Mouse (Mus musculus) G1E (cell line): ENCODE measurements at regions not wholly inside any gene's neighbourhood (a gene's known extent, or its start where the extent isn't known, plus 50 kb on each side); places are given as distances from the start of the nearest gene placed in this dataset.

Source experiments
- ATAC-seq: 2 replicates; pipeline ENCODE4 v1.8.0; 2016; ENCODE audit warnings: mild to moderate bottlenecking; ENCODE audit not compliant: insufficient number of reproducible peaks, poor library complexity, low FRiP score, severe bottlenecking; ENCODE audit errors: extremely low read depth
- DNase-seq: peaks from one replicate; pipeline ENCODE4 v3.0.0; 2012; ENCODE audit warnings: low spot score
- H3K27me3 ChIP-seq: 2 replicates; pipeline ENCODE4 v1.6.1; 2012; ENCODE audit warnings: mild to moderate bottlenecking, low read length, inconsistent platforms; ENCODE audit not compliant: insufficient read depth
- H3K36me3 ChIP-seq: replicated peaks from 2 replicates; pipeline ENCODE3; 2012; ENCODE audit warnings: mild to moderate bottlenecking, inconsistent platforms
- H3K4me1 ChIP-seq: 2 replicates; pipeline ENCODE4 v1.6.1; 2012; ENCODE audit warnings: low read depth, low read length, inconsistent platforms, mixed read lengths; ENCODE audit not compliant: insufficient read depth
- H3K4me3 ChIP-seq: 2 replicates; pipeline ENCODE4 v1.5.1; 2012; ENCODE audit warnings: low read depth, mild to moderate bottlenecking, inconsistent platforms, low read length, moderate library complexity, mixed read lengths
- H3K9me3 ChIP-seq: replicated peaks from 2 replicates; pipeline ENCODE4 v1.6.1; 2012; ENCODE audit warnings: inconsistent platforms
- CTCF ChIP-seq: IDR thresholded peaks from 2 replicates; pipeline ENCODE4 v1.5.1; 2012; ENCODE audit warnings: low read depth, low read length, inconsistent platforms, mixed read lengths
- GATA1 ChIP-seq: IDR thresholded peaks from 2 replicates; pipeline ENCODE4 v1.6.1; 2012; ENCODE audit warnings: borderline replicate concordance, low read length, inconsistent platforms, mixed read lengths
- GATA2 ChIP-seq: IDR thresholded peaks from 2 replicates; pipeline ENCODE4 v1.6.1; 2012; ENCODE audit warnings: low read depth, low read length, inconsistent platforms, borderline replicate concordance
- POLR2AphosphoS5 ChIP-seq: IDR thresholded peaks from 2 replicates; pipeline ENCODE4 v1.6.1; 2012; ENCODE audit warnings: low read depth, low read length, inconsistent platforms; ENCODE audit not compliant: insufficient replicate concordance
- TAL1 ChIP-seq: conservative IDR thresholded peaks from 2 replicates; pipeline ENCODE4 v1.6.1; 2012; ENCODE audit warnings: low read depth, low read length, inconsistent platforms, mixed read lengths

- H3K36me3 ChIP-seq: no peaks in the 10 kb centered on the region
- peaks cover 37% of the 10 kb centered on the region for H3K9me3 ChIP-seq
- TF ChIP-seq CTCF (no peak), POLR2AphosphoS5 (no peak)
- H3K27me3 ChIP-seq: no peaks in the 10 kb centered on the region
- DNase-seq: no peak
- H3K4me1 ChIP-seq: no peaks in the 10 kb centered on the region
- no peak for ATAC-seq
- H3K4me3 ChIP-seq: no peak overlapping the region
Measured at GRCm38 (mm10) chr2:174580906-174581703, 62.2 kb upstream of the Zfp831 start.

GRCm38 (mm10) chr2:174584272-174584671 is 59.1 kb upstream of the Zfp831 start:
- TF ChIP-seq TAL1 (no peak), CTCF (no peak), GATA1 (no peak), POLR2AphosphoS5 (no peak), GATA2 (no peak)
- H3K36me3 ChIP-seq: no peaks in the 10 kb centered on the region
- H3K4me1 ChIP-seq: no peaks in the 10 kb centered on the region
- H3K4me3 ChIP-seq: no peak overlapping the region
- peaks cover 20% of the 10 kb centered on the region for H3K9me3 ChIP-seq
- no peak for DNase-seq
- no peaks in the 10 kb centered on the region for H3K27me3 ChIP-seq
- ATAC-seq: no peak
